Mouse (Mus musculus) lung, postnatal 0 days (tissue): ENCODE results near the gene Cmip.
A peak's percentile ranks its signal among the peaks of the same experiment; 100 is the strongest.

Experiments used
- CTCF ChIP-seq: IDR thresholded peaks from 2 replicates; pipeline ENCODE4 v1.5.1; 2016; ENCODE audit warnings: antibody characterized with exemption, mild to moderate bottlenecking
- EP300 ChIP-seq: IDR thresholded peaks from 2 replicates; pipeline ENCODE4 v1.6.1; 2016; ENCODE audit warnings: antibody characterized with exemption, mild to moderate bottlenecking, control low read depth

- TF ChIP-seq CTCF (no peak), EP300 (peak; percentile 54; the same call in 1 of the 2 replicates)
Measured at GRCm38 (mm10) chr8:117417830-117418229, 161.0 kb downstream of the Cmip start.
